Comparison of ENCODE assay signal across 40 mouse cellular contexts in the genomic region with DNA sequence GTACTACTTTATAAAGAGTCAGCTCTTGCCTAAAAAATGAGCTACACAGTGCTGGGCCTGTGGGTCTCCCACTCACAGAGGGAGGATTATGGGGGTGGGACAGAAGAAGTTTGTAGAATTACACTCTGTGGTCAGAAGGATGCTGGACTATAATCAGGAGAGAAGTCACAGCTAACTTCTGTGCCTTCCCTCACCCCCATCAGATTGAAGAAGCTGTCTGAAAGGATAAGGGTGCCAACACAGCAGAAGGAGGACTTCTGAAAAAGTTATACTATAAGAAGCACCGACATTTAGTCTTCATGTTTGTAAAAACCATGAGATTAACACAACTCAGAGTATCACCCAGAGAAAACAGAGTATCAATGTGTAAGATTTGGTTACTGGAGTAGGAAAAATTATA. TPM values are rescaled to one million over a fixed set of nuclear protein-coding genes. Genes with fewer than 3 reads are reported as not detected.
"Had no signal": no experiment of that assay in that cellular context is flagged by ENCODE, and none has a peak within 500 bp of the region (broad histone marks: within the 10 kb centered on the region; RNA-seq: fewer than 3 reads in every experiment).

No protein-coding gene starts in this region.

- H3K9me3 ChIP-seq: embryonic facial prominence, embryonic 12.5 days; embryonic facial prominence, embryonic 13.5 days; forebrain, embryonic 10.5 days; forebrain, embryonic 12.5 days; forebrain, embryonic 13.5 days; forebrain, embryonic 15.5 days; heart, embryonic 10.5 days had no signal

- H3K27ac ChIP-seq: embryonic facial prominence, embryonic 12.5 days; embryonic facial prominence, embryonic 13.5 days; forebrain, embryonic 10.5 days; forebrain, embryonic 12.5 days; forebrain, embryonic 13.5 days; forebrain, embryonic 15.5 days; gastrocnemius, adult 2 months; heart, adult 2 months; heart, embryonic 10.5 days had no signal

- H3K4me1 ChIP-seq: embryonic facial prominence, embryonic 12.5 days; embryonic facial prominence, embryonic 13.5 days; forebrain, embryonic 10.5 days; forebrain, embryonic 12.5 days; forebrain, embryonic 13.5 days; forebrain, embryonic 15.5 days; heart, embryonic 10.5 days had no signal

- H3K4me2 ChIP-seq: embryonic facial prominence, embryonic 12.5 days; embryonic facial prominence, embryonic 13.5 days; forebrain, embryonic 12.5 days; forebrain, embryonic 13.5 days; forebrain, embryonic 15.5 days; heart, embryonic 11.5 days had no signal

- ATAC-seq: forebrain, embryonic 13.5 days; forebrain, embryonic 14.5 days; forebrain, embryonic 15.5 days; forebrain, embryonic 16.5 days; forebrain, postnatal 0 days had no signal

- H3K36me3 ChIP-seq: embryonic facial prominence, embryonic 12.5 days; embryonic facial prominence, embryonic 13.5 days; forebrain, embryonic 10.5 days; forebrain, embryonic 12.5 days; forebrain, embryonic 15.5 days; heart, embryonic 10.5 days had no signal

- H3K27me3 ChIP-seq: embryonic facial prominence, embryonic 12.5 days; embryonic facial prominence, embryonic 13.5 days; forebrain, embryonic 12.5 days; forebrain, embryonic 13.5 days; forebrain, embryonic 15.5 days had no signal

- H3K4me3 ChIP-seq: embryonic facial prominence, embryonic 12.5 days; embryonic facial prominence, embryonic 13.5 days; erythroblast, embryonic 14.5 days; forebrain, embryonic 10.5 days; forebrain, embryonic 12.5 days; forebrain, embryonic 13.5 days; forebrain, embryonic 15.5 days; gastrocnemius, adult 2 months; heart, adult 2 months; heart, embryonic 10.5 days had no signal

- H3K9ac ChIP-seq: embryonic facial prominence, embryonic 12.5 days; embryonic facial prominence, embryonic 13.5 days; forebrain, embryonic 12.5 days; forebrain, embryonic 13.5 days; forebrain, embryonic 15.5 days; forebrain, postnatal 0 days had no signal

- DNase-seq: cerebellum, adult 2 months; cerebellum, adult 8-10 months; cerebellum, adult 9-10 months; cerebellum, adult 9-11 months; cerebellum, postnatal 10 days; cerebellum, postnatal 14 days; cerebellum, postnatal 25 days; cerebellum, postnatal 36 days; embryo, embryonic 11 days; forebrain, postnatal 0 days; gastrocnemius, adult 2 months; gastrocnemius, postnatal 10 days; gastrocnemius, postnatal 14 days; gastrocnemius, postnatal 25 days; gastrocnemius, postnatal 36 days; heart, adult 11 months; heart, adult 18-20 months; heart, adult 2 months had no signal

RNA-seq across cellular contexts. Expression of a gene that starts 17.0 kb away (rescaled TPM):
- total RNA-seq: common myeloid progenitor, adult 5-6 weeks; forebrain, postnatal 0 days; gastrocnemius, adult 18-20 months; gastrocnemius, adult 2 months; gastrocnemius, adult 8-10 months; gastrocnemius, postnatal 10 days; gastrocnemius, postnatal 14 days; gastrocnemius, postnatal 25 days; gastrocnemius, postnatal 36 days; gastrocnemius, postnatal 4 days; granulocyte monocyte progenitor cell, adult 5-6 weeks; heart, adult 18-20 months; heart, adult 2 months; heart, adult 8-10 months had no signal
- polyA plus RNA-seq: cerebellum, adult 2 months; embryonic facial prominence, embryonic 11.5 days; embryonic facial prominence, embryonic 12.5 days; embryonic facial prominence, embryonic 13.5 days; erythroblast, embryonic 14.5 days; forebrain, embryonic 10.5 days; forebrain, embryonic 11.5 days; forebrain, embryonic 12.5 days; forebrain, embryonic 13.5 days; forebrain, embryonic 14.5 days; forebrain, embryonic 15.5 days; forebrain, embryonic 16.5 days; heart, adult 2 months; heart, embryonic 10.5 days; heart, embryonic 11.5 days had no signal

RNA-seq across cellular contexts. Expression of a gene that starts 25.4 kb away (rescaled TPM):
- total RNA-seq: common myeloid progenitor, adult 5-6 weeks; forebrain, postnatal 0 days; gastrocnemius, adult 18-20 months; gastrocnemius, adult 2 months; gastrocnemius, adult 8-10 months; gastrocnemius, postnatal 10 days; gastrocnemius, postnatal 14 days; gastrocnemius, postnatal 25 days; gastrocnemius, postnatal 36 days; gastrocnemius, postnatal 4 days; granulocyte monocyte progenitor cell, adult 5-6 weeks; heart, adult 18-20 months; heart, adult 2 months; heart, adult 8-10 months had no signal
- polyA plus RNA-seq: cerebellum, adult 2 months; cortical plate, adult 2 months; embryonic facial prominence, embryonic 12.5 days; embryonic facial prominence, embryonic 13.5 days; erythroblast, embryonic 14.5 days; forebrain, embryonic 10.5 days; forebrain, embryonic 11.5 days; forebrain, embryonic 12.5 days; forebrain, embryonic 13.5 days; forebrain, embryonic 14.5 days; forebrain, embryonic 15.5 days; forebrain, embryonic 16.5 days; forebrain, postnatal 0 days; frontal cortex, adult 2 months; gonadal fat pad, adult 2 months; heart, adult 2 months; heart, embryonic 10.5 days; heart, embryonic 11.5 days had no signal

RNA-seq across cellular contexts. Expression of a gene that starts 46.5 kb away (rescaled TPM):
- total RNA-seq: common myeloid progenitor, adult 5-6 weeks; forebrain, postnatal 0 days; gastrocnemius, adult 18-20 months; gastrocnemius, adult 2 months; gastrocnemius, adult 8-10 months; gastrocnemius, postnatal 10 days; gastrocnemius, postnatal 14 days; gastrocnemius, postnatal 25 days; gastrocnemius, postnatal 36 days; gastrocnemius, postnatal 4 days; granulocyte monocyte progenitor cell, adult 5-6 weeks; heart, adult 18-20 months; heart, adult 2 months; heart, adult 8-10 months had no signal
- polyA plus RNA-seq: cerebellum, adult 2 months; embryonic facial prominence, embryonic 11.5 days; embryonic facial prominence, embryonic 12.5 days; embryonic facial prominence, embryonic 13.5 days; erythroblast, embryonic 14.5 days; forebrain, embryonic 10.5 days; forebrain, embryonic 11.5 days; forebrain, embryonic 12.5 days; forebrain, embryonic 13.5 days; forebrain, embryonic 14.5 days; forebrain, embryonic 15.5 days; forebrain, embryonic 16.5 days; forebrain, postnatal 0 days; frontal cortex, adult 2 months; gonadal fat pad, adult 2 months; heart, adult 2 months; heart, embryonic 10.5 days; heart, embryonic 11.5 days had no signal
